Mouse (Mus musculus): ENCODE results near the gene Chad. TPM values are rescaled to one million over a fixed set of nuclear protein-coding genes. Genes with fewer than 3 reads are reported as not detected.

Gene Chad
- total and polyA plus RNA-seq, 2 experiments from 2014 or later, result 0.44 TPM; not detected in 1

- no peak for ATAC-seq
- 76% methylated on average over 7 of the region's 7 CpGs for WGBS
Measured at GRCm38 (mm10) chr11:94539761-94540160, 25.1 kb upstream of the Chad start.

GRCm38 (mm10) chr11:94542400-94542799 lies 22.4 kb upstream of the Chad start:
- no peak for TF ChIP-seq CTCF (IDR thresholded peaks at IDR 0.05; ENCODE audit: low read depth)
- Histone ChIP-seq H3K27ac (ENCODE audit: low read depth, low read length) (no peak overlapping the region), H3K4me1 (ENCODE audit: insufficient read depth) (peaks cover 3% of the 10 kb centered on the region; the same call in 1 of the 2 replicates), H3K4me3 (ENCODE audit: low read depth, low read length) (no peak overlapping the region), H3K4me2 (ENCODE audit: low read depth) (no peak overlapping the region), H3K9ac (no peak overlapping the region), H3K27me3 (ENCODE audit: insufficient read depth, low read length) (no peaks in the 10 kb centered on the region), H3K36me3 (ENCODE audit: insufficient read depth) (peaks cover 14% of the 10 kb centered on the region; the same call in 1 of the 2 replicates), H3K9me3 (ENCODE audit: low read length) (no peaks in the 10 kb centered on the region)
- DNase-seq, result no peak
- whole genome bisulfite sequencing, result 89% methylated on average over 4 of the region's 4 CpGs
- ATAC-seq, result no peak

More at GRCm38 (mm10) chr11:94539761-94540160, 25.1 kb upstream of the Chad start:
- no peak for DNase-seq
- no peaks in the 10 kb centered on the region for H3K27me3 ChIP-seq (ENCODE audit: insufficient read depth, low read length)
- H3K4me3 ChIP-seq (ENCODE audit: low read depth, low read length), result no peak overlapping the region
- peaks cover 14% of the 10 kb centered on the region; the same call in 1 of the 2 replicates for H3K36me3 ChIP-seq (ENCODE audit: insufficient read depth)
- H3K4me1 ChIP-seq (ENCODE audit: insufficient read depth), result peaks cover 3% of the 10 kb centered on the region; the same call in 1 of the 2 replicates
- H3K4me2 ChIP-seq (ENCODE audit: low read depth), result no peak overlapping the region
- no peaks in the 10 kb centered on the region for H3K9me3 ChIP-seq (ENCODE audit: low read length)
- no peak for TF ChIP-seq CTCF (IDR thresholded peaks at IDR 0.05; ENCODE audit: low read depth)
- H3K9ac ChIP-seq, result no peak overlapping the region
- no peak overlapping the region for H3K27ac ChIP-seq (ENCODE audit: low read depth, low read length)

GRCm38 (mm10) chr11:94543344-94543743 lies 21.5 kb upstream of the Chad start:
- WGBS, result 86% methylated on average over 12 of the region's 12 CpGs
- Histone ChIP-seq H3K9ac (no peak overlapping the region), H3K4me1 (ENCODE audit: insufficient read depth) (peaks cover 8% of the 10 kb centered on the region), H3K9me3 (ENCODE audit: low read length) (no peaks in the 10 kb centered on the region), H3K27me3 (ENCODE audit: insufficient read depth, low read length) (no peaks in the 10 kb centered on the region), H3K27ac (ENCODE audit: low read depth, low read length) (no peak overlapping the region), H3K4me3 (ENCODE audit: low read depth, low read length) (no peak overlapping the region), H3K36me3 (ENCODE audit: insufficient read depth) (peaks cover 14% of the 10 kb centered on the region; the same call in 1 of the 2 replicates), H3K4me2 (ENCODE audit: low read depth) (no peak overlapping the region)
- DNase-seq (no peak), ATAC-seq (no peak)
- TF ChIP-seq CTCF (IDR thresholded peaks at IDR 0.05; ENCODE audit: low read depth), result no peak

- 26% methylated on average over 9 of the region's 9 CpGs for WGBS
- peaks cover 8% of the 10 kb centered on the region for H3K4me1 ChIP-seq (ENCODE audit: insufficient read depth)
- no peak overlapping the region for H3K27ac ChIP-seq (ENCODE audit: low read depth, low read length)
- no peak overlapping the region for H3K9ac ChIP-seq
- no peak overlapping the region for H3K4me3 ChIP-seq (ENCODE audit: low read depth, low read length)
- ATAC-seq (no peak), DNase-seq (peak; percentile 84)
- no peaks in the 10 kb centered on the region for H3K27me3 ChIP-seq (ENCODE audit: insufficient read depth, low read length)
- H3K9me3 ChIP-seq (ENCODE audit: low read length), result no peaks in the 10 kb centered on the region
- H3K4me2 ChIP-seq (ENCODE audit: low read depth), result peak overlapping the region; percentile 10; the same call in 1 of the 2 replicates
- peak; percentile 84 for TF ChIP-seq CTCF (IDR thresholded peaks at IDR 0.05; ENCODE audit: low read depth)
- H3K36me3 ChIP-seq (ENCODE audit: insufficient read depth), result peaks cover 13% of the 10 kb centered on the region; the same call in 1 of the 2 replicates
Measured at GRCm38 (mm10) chr11:94543932-94544331, 20.9 kb upstream of the Chad start.

- 49% methylated on average over 18 of the region's 18 CpGs for WGBS
- H3K9ac ChIP-seq, result no peak overlapping the region
Measured at GRCm38 (mm10) chr11:94544422-94544821, 20.4 kb upstream of the Chad start.

GRCm38 (mm10) chr11:94546381-94546780 lies 18.5 kb upstream of the Chad start:
- no peak for DNase-seq
- Histone ChIP-seq H3K9ac (no peak overlapping the region), H3K4me2 (ENCODE audit: low read depth) (no peak overlapping the region), H3K27ac (ENCODE audit: low read depth, low read length) (no peak overlapping the region), H3K9me3 (ENCODE audit: low read length) (no peaks in the 10 kb centered on the region), H3K36me3 (ENCODE audit: insufficient read depth) (peaks cover 4% of the 10 kb centered on the region; the same call in 1 of the 2 replicates), H3K4me3 (ENCODE audit: low read depth, low read length) (no peak overlapping the region), H3K27me3 (ENCODE audit: insufficient read depth, low read length) (no peaks in the 10 kb centered on the region), H3K4me1 (ENCODE audit: insufficient read depth) (peaks cover 8% of the 10 kb centered on the region)
- ATAC-seq, result no peak
- 98% methylated on average over 5 of the region's 5 CpGs for WGBS
- TF ChIP-seq CTCF (IDR thresholded peaks at IDR 0.05; ENCODE audit: low read depth), result no peak

More at GRCm38 (mm10) chr11:94544422-94544821, 20.4 kb upstream of the Chad start:
- Histone ChIP-seq H3K27me3 (ENCODE audit: insufficient read depth, low read length) (no peaks in the 10 kb centered on the region), H3K4me1 (ENCODE audit: insufficient read depth) (peaks cover 8% of the 10 kb centered on the region), H3K27ac (ENCODE audit: low read depth, low read length) (no peak overlapping the region), H3K4me3 (ENCODE audit: low read depth, low read length) (no peak overlapping the region), H3K4me2 (ENCODE audit: low read depth) (peak overlapping the region; percentile 10; the same call in 1 of the 2 replicates), H3K36me3 (ENCODE audit: insufficient read depth) (peaks cover 9% of the 10 kb centered on the region; the same call in 1 of the 2 replicates), H3K9me3 (ENCODE audit: low read length) (no peaks in the 10 kb centered on the region)
- no peak for DNase-seq
- no peak for TF ChIP-seq CTCF (IDR thresholded peaks at IDR 0.05; ENCODE audit: low read depth)
- no peak for ATAC-seq

GRCm38 (mm10) chr11:94547271-94547670 lies 17.6 kb upstream of the Chad start:
- no peak for TF ChIP-seq CTCF (IDR thresholded peaks at IDR 0.05; ENCODE audit: low read depth)
- Histone ChIP-seq H3K4me2 (ENCODE audit: low read depth) (no peak overlapping the region), H3K36me3 (ENCODE audit: insufficient read depth) (peaks cover 4% of the 10 kb centered on the region; the same call in 1 of the 2 replicates), H3K27ac (ENCODE audit: low read depth, low read length) (no peak overlapping the region), H3K9me3 (ENCODE audit: low read length) (no peaks in the 10 kb centered on the region), H3K9ac (no peak overlapping the region), H3K4me3 (ENCODE audit: low read depth, low read length) (no peak overlapping the region), H3K4me1 (ENCODE audit: insufficient read depth) (peaks cover 8% of the 10 kb centered on the region), H3K27me3 (ENCODE audit: insufficient read depth, low read length) (no peaks in the 10 kb centered on the region)
- 96% methylated on average over 6 of the region's 6 CpGs for WGBS
- DNase-seq, result no peak
- ATAC-seq, result no peak
